Mouse (Mus musculus) cortical plate, adult 2 months (tissue): ENCODE results near the gene Ints7.

ENCODE experiments used
- CTCF ChIP-seq: fragments of 200-500 bp; IDR thresholded peaks from 2 replicates; pipeline ENCODE4 v1.5.1; 2011; ENCODE audit warnings: mild to moderate bottlenecking, control low read depth, low read length; ENCODE audit not compliant: insufficient read depth; ENCODE audit errors: extremely low read depth
- POLR2A ChIP-seq: fragments of 200-500 bp; IDR thresholded peaks from 2 replicates; pipeline ENCODE4 v1.6.1; 2011; ENCODE audit warnings: mild to moderate bottlenecking, low read length, control low read depth; ENCODE audit not compliant: insufficient read depth; ENCODE audit errors: extremely low read depth

GRCm38 (mm10) chr1:191584483-191584882 is 9.0 kb downstream of the Ints7 start:
- TF ChIP-seq CTCF = 0 out of 2 replicates have a peak, but pooled peaks have one; percentile 20
- no peak for TF ChIP-seq POLR2A
